Mouse (Mus musculus): ENCODE results near the gene Dock4. TPM values are rescaled to one million over a fixed set of nuclear protein-coding genes. Genes with fewer than 3 reads are reported as not detected.

Dock4 gene
- polyA plus RNA-seq, 2 experiments = 7.7 to 12.2 TPM

DNA sequence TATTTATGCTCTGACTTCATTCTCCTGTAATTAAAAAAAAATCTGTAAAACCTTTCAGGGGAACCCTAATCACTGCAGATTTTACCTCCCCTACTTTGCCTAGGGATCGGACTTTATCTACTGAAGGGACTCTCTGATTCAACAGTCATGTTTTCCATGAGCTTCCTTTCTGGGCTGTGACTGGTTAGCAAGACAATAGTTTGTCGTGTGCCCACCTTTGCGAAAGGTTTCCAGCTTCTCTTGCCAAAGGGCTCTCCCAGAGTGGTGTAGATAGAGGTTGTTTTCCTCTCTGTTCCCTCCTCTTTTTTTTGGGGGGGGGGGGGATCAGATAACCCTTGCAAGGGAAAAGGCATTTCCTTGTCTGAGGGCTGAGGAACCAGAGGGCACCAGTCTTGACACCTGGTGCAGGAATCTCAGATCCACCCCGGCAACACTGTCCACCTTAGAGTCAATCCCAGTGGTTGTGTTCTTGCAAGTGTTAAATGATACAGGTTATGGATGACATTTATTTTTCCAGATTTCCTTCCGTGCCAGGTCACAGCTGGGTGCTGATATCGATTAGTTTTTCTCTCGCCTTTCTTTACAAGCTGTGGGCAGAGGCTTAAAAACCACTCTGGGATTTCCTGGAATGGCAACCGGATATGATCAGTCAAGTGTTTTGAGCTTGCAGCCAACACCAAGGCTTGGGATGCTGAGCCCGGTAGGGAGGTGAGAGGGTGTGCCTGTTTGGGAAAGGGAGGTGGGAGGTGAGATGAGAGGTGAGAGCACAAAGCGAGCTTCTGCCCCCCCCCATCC, 2.0 kb downstream of the Dock4 start:
- Histone ChIP-seq H3K4me1 (ENCODE audit: control insufficient read depth, insufficient read depth, low read length) (peaks cover 18% of the 10 kb centered on the region), H3K4me2 (replicated peaks; ENCODE audit: low read depth, low read length, severe bottlenecking) (peak overlapping the region; percentile 81), H3K27ac (replicated peaks; ENCODE audit: low read depth, low read length) (no peak overlapping the region), H3K27me3 (ENCODE audit: control insufficient read depth, insufficient read depth, low read length) (no peaks in the 10 kb centered on the region), H3K9ac (ENCODE audit: low read depth, low read length, severe bottlenecking) (0 out of 2 replicates have a peak overlapping the region, but pooled peaks have one; percentile 71), H3K36me3 (ENCODE audit: control insufficient read depth, insufficient read depth, low read length) (no peaks in the 10 kb centered on the region), H3K9me3 (ENCODE audit: control insufficient read depth, low read length) (no peaks in the 10 kb centered on the region), H3K4me3 (replicated peaks; ENCODE audit: low read length) (peak overlapping the region; percentile 61)
- WGBS = 12% methylated on average over 10 of the region's 10 CpGs
- DNase-seq (ENCODE audit: low spot score) (no peak), ATAC-seq (ENCODE audit: low FRiP score, low read depth) (no peak)
- no peak for TF ChIP-seq POLR2A (IDR thresholded peaks at IDR 0.05; ENCODE audit: borderline replicate concordance, extremely low read depth, insufficient read depth, insufficient read length)

DNA sequence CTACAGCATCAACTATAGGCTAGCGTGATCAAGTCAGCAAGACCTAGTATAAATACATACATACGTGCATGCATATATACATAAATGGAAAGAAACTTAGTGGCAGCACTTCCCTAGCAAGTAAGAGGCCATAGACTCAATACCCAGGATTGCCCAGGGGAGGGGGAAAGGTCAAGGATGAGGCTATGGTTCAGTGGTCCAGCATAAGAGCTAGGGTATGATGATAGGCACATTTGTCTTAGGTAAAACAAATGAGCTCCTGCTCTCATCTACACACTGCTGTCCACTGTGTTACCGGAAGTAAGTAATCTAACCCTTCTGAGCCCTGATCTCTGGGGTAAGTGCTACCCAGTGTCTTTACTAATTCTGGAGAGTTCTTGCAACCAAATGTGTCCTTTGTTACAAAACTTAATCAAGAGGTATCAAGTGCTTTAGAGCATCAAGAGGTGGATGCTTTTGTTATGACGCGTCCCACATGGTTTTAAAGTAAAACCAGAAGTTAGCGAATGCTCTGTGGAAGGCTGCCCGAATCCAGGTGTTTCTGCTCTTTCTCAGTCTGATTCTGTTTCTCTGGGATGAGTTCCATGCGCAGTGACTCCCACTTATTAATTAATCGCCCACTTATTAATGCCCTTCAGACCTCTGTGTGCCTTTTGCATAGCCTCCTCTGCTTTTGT, 3.5 kb downstream of the Dock4 start:
- no peak for ATAC-seq (ENCODE audit: low FRiP score, low read depth)

DNA sequence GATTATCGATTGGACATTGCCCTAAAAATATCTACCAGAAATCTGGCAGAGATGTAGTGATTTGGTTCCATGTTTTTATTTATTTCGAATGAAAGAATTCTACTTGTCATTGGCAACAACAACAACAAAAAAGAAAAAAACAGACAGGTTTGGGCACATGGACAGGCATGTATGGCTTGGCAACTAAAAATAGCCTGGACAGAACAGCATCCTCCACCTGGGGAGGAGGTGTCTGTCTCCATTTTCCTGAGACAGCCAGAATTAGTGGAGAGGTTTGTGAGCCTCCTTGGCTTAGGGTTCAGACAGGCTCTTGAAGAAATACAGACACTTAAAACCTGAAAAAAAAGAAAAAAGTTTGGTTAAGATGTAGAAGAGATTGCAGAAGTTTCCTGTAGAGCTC, 10.8 kb downstream of the Dock4 start:
- H3K27ac ChIP-seq (replicated peaks; ENCODE audit: low read depth, low read length) = no peak overlapping the region
- no peak overlapping the region for H3K4me2 ChIP-seq (replicated peaks; ENCODE audit: low read depth, low read length, severe bottlenecking)
- ATAC-seq (ENCODE audit: low FRiP score, low read depth) = no peak
- WGBS = 85% methylated on average over 2 of the region's 2 CpGs
- no peak for DNase-seq (ENCODE audit: low spot score)
- H3K4me1 ChIP-seq (ENCODE audit: control insufficient read depth, insufficient read depth, low read length) = no peaks in the 10 kb centered on the region
- no peaks in the 10 kb centered on the region for H3K9me3 ChIP-seq (ENCODE audit: control insufficient read depth, low read length)
- TF ChIP-seq POLR2A (IDR thresholded peaks at IDR 0.05; ENCODE audit: borderline replicate concordance, extremely low read depth, insufficient read depth, insufficient read length) = no peak
- no peak overlapping the region for H3K4me3 ChIP-seq (replicated peaks; ENCODE audit: low read length)
- no peaks in the 10 kb centered on the region for H3K36me3 ChIP-seq (ENCODE audit: control insufficient read depth, insufficient read depth, low read length)
- H3K27me3 ChIP-seq (ENCODE audit: control insufficient read depth, insufficient read depth, low read length) = no peaks in the 10 kb centered on the region
- no peak overlapping the region for H3K9ac ChIP-seq (ENCODE audit: low read depth, low read length, severe bottlenecking)

More for the DNA sequence above, 3.5 kb downstream of the Dock4 start:
- H3K4me1 ChIP-seq (ENCODE audit: control insufficient read depth, insufficient read depth, low read length) = peaks cover 18% of the 10 kb centered on the region
- no peak overlapping the region for H3K9ac ChIP-seq (ENCODE audit: low read depth, low read length, severe bottlenecking)
- H3K27ac ChIP-seq (replicated peaks; ENCODE audit: low read depth, low read length) = no peak overlapping the region
- 61% methylated on average over 9 of the region's 9 CpGs for WGBS
- TF ChIP-seq POLR2A (IDR thresholded peaks at IDR 0.05; ENCODE audit: borderline replicate concordance, extremely low read depth, insufficient read depth, insufficient read length) = no peak
- no peaks in the 10 kb centered on the region for H3K36me3 ChIP-seq (ENCODE audit: control insufficient read depth, insufficient read depth, low read length)
- H3K4me3 ChIP-seq (replicated peaks; ENCODE audit: low read length) = no peak overlapping the region
- no peak for DNase-seq (ENCODE audit: low spot score)
- H3K27me3 ChIP-seq (ENCODE audit: control insufficient read depth, insufficient read depth, low read length) = no peaks in the 10 kb centered on the region
- no peak overlapping the region for H3K4me2 ChIP-seq (replicated peaks; ENCODE audit: low read depth, low read length, severe bottlenecking)
- no peaks in the 10 kb centered on the region for H3K9me3 ChIP-seq (ENCODE audit: control insufficient read depth, low read length)

DNA sequence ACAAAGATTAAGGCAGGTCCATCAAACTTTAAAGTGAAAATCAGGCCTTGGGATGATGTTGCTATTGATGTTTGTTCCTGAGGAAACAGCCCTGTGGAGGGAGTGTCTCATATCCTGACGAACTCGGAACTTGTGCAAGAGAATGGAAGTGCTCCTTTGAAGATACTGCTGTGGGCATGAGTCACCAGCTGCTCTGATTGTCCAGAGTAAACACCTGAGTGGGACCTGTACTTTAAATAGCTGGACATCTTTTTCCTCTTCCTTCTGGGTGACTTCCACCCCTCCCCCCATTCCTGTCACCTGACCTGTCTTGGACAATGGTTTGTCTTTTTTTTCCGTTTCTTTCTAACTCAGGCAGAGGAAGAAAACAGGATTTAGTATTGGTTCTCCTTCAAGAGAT, 13.2 kb downstream of the Dock4 start:
- Histone ChIP-seq H3K4me2 (replicated peaks; ENCODE audit: low read depth, low read length, severe bottlenecking) (no peak overlapping the region), H3K9me3 (ENCODE audit: control insufficient read depth, low read length) (no peaks in the 10 kb centered on the region), H3K9ac (ENCODE audit: low read depth, low read length, severe bottlenecking) (no peak overlapping the region), H3K27me3 (ENCODE audit: control insufficient read depth, insufficient read depth, low read length) (no peaks in the 10 kb centered on the region), H3K4me3 (replicated peaks; ENCODE audit: low read length) (no peak overlapping the region), H3K27ac (replicated peaks; ENCODE audit: low read depth, low read length) (no peak overlapping the region), H3K36me3 (ENCODE audit: control insufficient read depth, insufficient read depth, low read length) (no peaks in the 10 kb centered on the region), H3K4me1 (ENCODE audit: control insufficient read depth, insufficient read depth, low read length) (0 out of 2 replicates have a peak, but pooled peaks cover 6% of the 10 kb centered on the region)
- 69% methylated on average over 3 of the region's 3 CpGs for WGBS
- DNase-seq (ENCODE audit: low spot score) (no peak), ATAC-seq (ENCODE audit: low FRiP score, low read depth) (no peak)
- no peak for TF ChIP-seq POLR2A (IDR thresholded peaks at IDR 0.05; ENCODE audit: borderline replicate concordance, extremely low read depth, insufficient read depth, insufficient read length)

DNA sequence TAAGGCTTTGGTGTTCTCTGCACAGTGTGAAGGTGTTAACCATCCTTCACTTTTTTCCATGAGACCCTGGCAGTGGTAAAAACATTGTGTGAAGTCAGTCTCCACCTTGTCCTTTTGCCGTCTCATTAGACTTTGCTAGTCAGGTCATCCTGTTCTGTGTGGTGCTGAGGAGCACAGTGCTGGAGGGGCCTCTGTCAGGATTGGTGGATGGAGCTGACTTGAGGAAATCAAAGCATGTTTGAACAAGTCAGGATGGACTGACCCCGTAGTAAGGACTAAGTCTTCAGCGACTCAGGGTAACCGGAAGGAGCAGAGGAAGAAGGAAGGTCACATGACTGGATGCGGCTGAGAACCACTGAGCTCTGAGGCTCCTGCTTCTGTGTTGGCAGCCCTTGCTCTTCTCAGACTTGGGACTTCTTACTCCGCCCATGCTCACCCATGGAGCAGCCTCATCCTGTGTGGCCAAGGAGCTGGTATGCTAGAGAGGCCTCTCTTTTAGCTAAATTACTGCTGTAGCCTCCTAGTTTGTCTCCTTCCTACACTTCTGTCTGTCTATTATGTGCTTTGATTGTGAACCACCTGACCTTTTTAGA, 14.0 kb downstream of the Dock4 start:
- DNase-seq (ENCODE audit: low spot score) = no peak
- no peaks in the 10 kb centered on the region for H3K36me3 ChIP-seq (ENCODE audit: control insufficient read depth, insufficient read depth, low read length)
- H3K9me3 ChIP-seq (ENCODE audit: control insufficient read depth, low read length) = no peaks in the 10 kb centered on the region
- no peak overlapping the region for H3K9ac ChIP-seq (ENCODE audit: low read depth, low read length, severe bottlenecking)
- TF ChIP-seq POLR2A (IDR thresholded peaks at IDR 0.05; ENCODE audit: borderline replicate concordance, extremely low read depth, insufficient read depth, insufficient read length) = no peak
- no peak overlapping the region for H3K4me3 ChIP-seq (replicated peaks; ENCODE audit: low read length)
- WGBS = 64% methylated on average over 6 of the region's 6 CpGs
- no peak overlapping the region for H3K4me2 ChIP-seq (replicated peaks; ENCODE audit: low read depth, low read length, severe bottlenecking)
- ATAC-seq (ENCODE audit: low FRiP score, low read depth) = no peak
- peaks cover 13% of the 10 kb centered on the region; the same call in 1 of the 2 replicates for H3K4me1 ChIP-seq (ENCODE audit: control insufficient read depth, insufficient read depth, low read length)
- no peaks in the 10 kb centered on the region for H3K27me3 ChIP-seq (ENCODE audit: control insufficient read depth, insufficient read depth, low read length)
- H3K27ac ChIP-seq (replicated peaks; ENCODE audit: low read depth, low read length) = 0 out of 2 replicates have a peak overlapping the region, but pooled peaks have one; percentile 5

All from limb, embryonic 14.5 days (tissue).